Mouse (Mus musculus): ENCODE results near the gene Slc25a4. TPM values are rescaled to one million over a fixed set of nuclear protein-coding genes. Genes with fewer than 3 reads are reported as not detected.
"Not testable (repeated sequence)": the region's sequence is repeated elsewhere in the genome, so short reads cannot be mapped to it uniquely, and the experiment has no call there.

Slc25a4 gene
- 134 and 159 TPM in 2 replicates for total RNA-seq (2021)
- long read RNA-seq, transcript Slc25a4-201 (4 exons, 1,925 nt), result major isoform, 367 of 401 reads
- long read RNA-seq, partial matches to known transcripts, result 3 of 401 reads
- long read RNA-seq, other reads (novel, unspliced or antisense), result 31 of 401 reads

- peak; percentile 98 for DNase-seq
These were observed at the start of gene Slc25a4 for GRCm38 (mm10) chr8:46210404-46211315. TSS of gene Slc25a4 (minus strand) at chr8:46211284.

- no peak for DNase-seq
These were observed 47.0 kb upstream of the Slc25a4 start for GRCm38 (mm10) chr8:46257921-46258682.

- no peak for DNase-seq
These were observed 41.4 kb upstream of the Slc25a4 start for GRCm38 (mm10) chr8:46252456-46252855.

- no peak for DNase-seq
These were observed 40.5 kb upstream of the Slc25a4 start for GRCm38 (mm10) chr8:46251561-46251960.

- peak; percentile 27 for DNase-seq
These were observed 35.3 kb upstream of the Slc25a4 start for GRCm38 (mm10) chr8:46246346-46246745.

GRCm38 (mm10) chr8:46242946-46243345, 31.9 kb upstream of the Slc25a4 start:
- DNase-seq, result no peak

- DNase-seq, result peak; percentile 69
These were observed 30.7 kb upstream of the Slc25a4 start for GRCm38 (mm10) chr8:46241568-46242374.

GRCm38 (mm10) chr8:46236441-46237223, 25.5 kb upstream of the Slc25a4 start:
- no peak for DNase-seq

- no peak for DNase-seq
These were observed 23.7 kb upstream of the Slc25a4 start for GRCm38 (mm10) chr8:46234736-46235135.

- DNase-seq, result no peak
These were observed 21.7 kb upstream of the Slc25a4 start for GRCm38 (mm10) chr8:46232798-46233197.

GRCm38 (mm10) chr8:46231968-46232367, 20.9 kb upstream of the Slc25a4 start:
- not testable (repeated sequence) for DNase-seq

- DNase-seq, result no peak
These were observed 15.5 kb upstream of the Slc25a4 start for GRCm38 (mm10) chr8:46226622-46227021.

- no peak for DNase-seq
These were observed 14.4 kb upstream of the Slc25a4 start for GRCm38 (mm10) chr8:46225501-46225900.

GRCm38 (mm10) chr8:46220566-46220965, 9.5 kb upstream of the Slc25a4 start:
- no peak for DNase-seq

GRCm38 (mm10) chr8:46216838-46217237, 5.8 kb upstream of the Slc25a4 start:
- peak; percentile 63 for DNase-seq

- DNase-seq, result no peak
These were observed 2.9 kb upstream of the Slc25a4 start for GRCm38 (mm10) chr8:46213971-46214480.

GRCm38 (mm10) chr8:46212194-46212593, 1.1 kb upstream of the Slc25a4 start:
- no peak for DNase-seq

- no peak for DNase-seq
These were observed 557 bp upstream of the Slc25a4 start for GRCm38 (mm10) chr8:46211611-46212071.

- no peak for DNase-seq
These were observed 2.0 kb downstream of the Slc25a4 start for GRCm38 (mm10) chr8:46209057-46209456.

GRCm38 (mm10) chr8:46208354-46208753, 2.7 kb downstream of the Slc25a4 start:
- peak; percentile 8 for DNase-seq

GRCm38 (mm10) chr8:46206107-46206506, 5.0 kb downstream of the Slc25a4 start:
- DNase-seq, result no peak

Data from adrenal gland, postnatal 25 days (tissue).